Mouse (Mus musculus) megakaryocyte, embryonic 14.5 days (primary cell): Measurements from ENCODE around the gene Inpp4b. TPM values are rescaled to one million over a fixed set of nuclear protein-coding genes. Genes with fewer than 3 reads are reported as not detected.

Experiments
- H3K27me3 ChIP-seq: replicated peaks from 2 replicates; pipeline ENCODE3; 2012; ENCODE audit warnings: inconsistent platforms
- H3K36me3 ChIP-seq: replicated peaks from 2 replicates; pipeline ENCODE3; 2012; ENCODE audit warnings: low read length, inconsistent platforms, mixed read lengths
- H3K4me1 ChIP-seq: 2 replicates; pipeline ENCODE4 v1.6.1; 2012; ENCODE audit warnings: inconsistent platforms
- H3K4me3 ChIP-seq: replicated peaks from 2 replicates; pipeline ENCODE3; 2012; ENCODE audit warnings: moderate library complexity, mild to moderate bottlenecking, inconsistent platforms
- H3K9me3 ChIP-seq: 2 replicates; pipeline ENCODE4 v1.6.1; 2012; ENCODE audit warnings: inconsistent platforms
- FLI1 ChIP-seq: IDR thresholded peaks from 2 replicates; pipeline ENCODE4 v1.6.1; 2012; ENCODE audit warnings: low read length, inconsistent platforms, mixed read lengths
- GATA1 ChIP-seq: IDR thresholded peaks from 3 replicates; pipeline ENCODE4 v1.6.1; 2012; ENCODE audit warnings: mixed read lengths, low read length, inconsistent platforms, borderline replicate concordance
- polyA plus RNA-seq: library from polyadenylated mRNA; stranded (reverse); fragments of >175 nt; gene quantifications from 2 replicates; pipeline ENCODE4 v1.2.3, GENCODE M21; 2012; ENCODE audit warnings: low replicate concordance; ENCODE audit not compliant: insufficient read depth

The Inpp4b gene
- polyA plus RNA-seq, 1 experiment, result 1.1 TPM

- peaks cover 40% of the 10 kb centered on the region for H3K36me3 ChIP-seq
- no peaks in the 10 kb centered on the region for H3K9me3 ChIP-seq
- H3K4me3 ChIP-seq, result no peak overlapping the region
- TF ChIP-seq FLI1, result no peak
- no peak for TF ChIP-seq GATA1
- no peaks in the 10 kb centered on the region for H3K27me3 ChIP-seq
- H3K4me1 ChIP-seq, result peaks cover 27% of the 10 kb centered on the region
These were observed 502.0 kb downstream of the Inpp4b start for GRCm38 (mm10) chr8:81844104-81844982.

- Histone ChIP-seq H3K4me1 (peaks cover 13% of the 10 kb centered on the region), H3K9me3 (no peaks in the 10 kb centered on the region), H3K4me3 (no peak overlapping the region), H3K27me3 (no peaks in the 10 kb centered on the region), H3K36me3 (peaks cover 56% of the 10 kb centered on the region)
- TF ChIP-seq GATA1 (no peak), FLI1 (no peak)
These were observed 505.6 kb downstream of the Inpp4b start for GRCm38 (mm10) chr8:81847929-81848328.

GRCm38 (mm10) chr8:81849976-81850375, 507.6 kb downstream of the Inpp4b start:
- peaks cover 28% of the 10 kb centered on the region for H3K4me1 ChIP-seq
- TF ChIP-seq GATA1 (no peak), FLI1 (no peak)
- no peaks in the 10 kb centered on the region for H3K9me3 ChIP-seq
- no peaks in the 10 kb centered on the region for H3K27me3 ChIP-seq
- peaks cover 42% of the 10 kb centered on the region for H3K36me3 ChIP-seq
- no peak overlapping the region for H3K4me3 ChIP-seq

- Histone ChIP-seq H3K4me3 (no peak overlapping the region), H3K27me3 (no peaks in the 10 kb centered on the region), H3K36me3 (peaks cover 45% of the 10 kb centered on the region), H3K9me3 (no peaks in the 10 kb centered on the region), H3K4me1 (peaks cover 28% of the 10 kb centered on the region)
- TF ChIP-seq FLI1, result no peak
- TF ChIP-seq GATA1, result no peak
These were observed 510.8 kb downstream of the Inpp4b start for GRCm38 (mm10) chr8:81853184-81853583.

GRCm38 (mm10) chr8:81854543-81854942, 512.2 kb downstream of the Inpp4b start:
- no peaks in the 10 kb centered on the region for H3K9me3 ChIP-seq
- H3K36me3 ChIP-seq, result peaks cover 52% of the 10 kb centered on the region
- H3K4me1 ChIP-seq, result peaks cover 28% of the 10 kb centered on the region
- TF ChIP-seq GATA1 (no peak), FLI1 (no peak)
- H3K27me3 ChIP-seq, result no peaks in the 10 kb centered on the region
- H3K4me3 ChIP-seq, result peak overlapping the region; percentile 7

- peaks cover 51% of the 10 kb centered on the region for H3K36me3 ChIP-seq
- peaks cover 23% of the 10 kb centered on the region for H3K4me1 ChIP-seq
- no peak overlapping the region for H3K4me3 ChIP-seq
- no peak for TF ChIP-seq GATA1
- TF ChIP-seq FLI1, result no peak
- H3K27me3 ChIP-seq, result no peaks in the 10 kb centered on the region
- no peaks in the 10 kb centered on the region for H3K9me3 ChIP-seq
These were observed 512.7 kb downstream of the Inpp4b start for GRCm38 (mm10) chr8:81855009-81855408.

GRCm38 (mm10) chr8:81856120-81856519, 513.8 kb downstream of the Inpp4b start:
- TF ChIP-seq FLI1 (no peak), GATA1 (no peak)
- Histone ChIP-seq H3K27me3 (no peaks in the 10 kb centered on the region), H3K4me1 (peaks cover 23% of the 10 kb centered on the region), H3K36me3 (peaks cover 56% of the 10 kb centered on the region), H3K4me3 (no peak overlapping the region), H3K9me3 (no peaks in the 10 kb centered on the region)

- no peak for TF ChIP-seq GATA1
- no peak for TF ChIP-seq FLI1
- Histone ChIP-seq H3K4me1 (peaks cover 20% of the 10 kb centered on the region), H3K27me3 (no peaks in the 10 kb centered on the region), H3K36me3 (peaks cover 58% of the 10 kb centered on the region), H3K4me3 (no peak overlapping the region), H3K9me3 (no peaks in the 10 kb centered on the region)
These were observed 514.3 kb downstream of the Inpp4b start for GRCm38 (mm10) chr8:81856608-81857007.

- TF ChIP-seq FLI1 (no peak), GATA1 (no peak)
- peaks cover 15% of the 10 kb centered on the region for H3K4me1 ChIP-seq
- peaks cover 63% of the 10 kb centered on the region for H3K36me3 ChIP-seq
- H3K4me3 ChIP-seq, result no peak overlapping the region
- H3K27me3 ChIP-seq, result no peaks in the 10 kb centered on the region
- no peaks in the 10 kb centered on the region for H3K9me3 ChIP-seq
These were observed 516.0 kb downstream of the Inpp4b start for GRCm38 (mm10) chr8:81858393-81858792.

GRCm38 (mm10) chr8:81859805-81860204, 517.4 kb downstream of the Inpp4b start:
- no peaks in the 10 kb centered on the region for H3K27me3 ChIP-seq
- no peaks in the 10 kb centered on the region for H3K9me3 ChIP-seq
- H3K36me3 ChIP-seq, result peaks cover 72% of the 10 kb centered on the region
- H3K4me1 ChIP-seq, result peaks cover 5% of the 10 kb centered on the region; the same call in 1 of the 2 replicates
- H3K4me3 ChIP-seq, result no peak overlapping the region
- TF ChIP-seq GATA1, result no peak
- no peak for TF ChIP-seq FLI1

- no peak for TF ChIP-seq GATA1
- TF ChIP-seq FLI1, result no peak
- no peaks in the 10 kb centered on the region; the same call in 1 of the 2 replicates for H3K4me1 ChIP-seq
- H3K27me3 ChIP-seq, result no peaks in the 10 kb centered on the region
These were observed 519.0 kb downstream of the Inpp4b start for GRCm38 (mm10) chr8:81861311-81861710.

More at GRCm38 (mm10) chr8:81861311-81861710, 519.0 kb downstream of the Inpp4b start:
- no peaks in the 10 kb centered on the region for H3K9me3 ChIP-seq
- H3K4me3 ChIP-seq, result no peak overlapping the region
- H3K36me3 ChIP-seq, result peaks cover 78% of the 10 kb centered on the region
